Mouse (Mus musculus): ENCODE results near the gene Cacna1d. TPM values are rescaled to one million over a fixed set of nuclear protein-coding genes. Genes with fewer than 3 reads are reported as not detected.

Cacna1d gene
- polyA plus RNA-seq, 1 experiment from 2014 or later, result 8.2 TPM

GRCm38 (mm10) chr14:30344948-30345865 is 146.0 kb downstream of the Cacna1d start:
- Histone ChIP-seq H3K4me3 (no peak overlapping the region), H3K9me3 (no peaks in the 10 kb centered on the region), H3K4me2 (replicated peaks) (no peak overlapping the region), H3K36me3 (no peaks in the 10 kb centered on the region), H3K27ac (replicated peaks) (no peak overlapping the region), H3K9ac (replicated peaks) (no peak overlapping the region), H3K27me3 (no peaks in the 10 kb centered on the region), H3K4me1 (0 out of 2 replicates have a peak, but pooled peaks cover 2% of the 10 kb centered on the region)
- ATAC-seq (replicated peaks), result no peak
- WGBS, result 63% methylated on average over 8 of the region's 8 CpGs

- WGBS, result 74% methylated on average over 7 of the region's 7 CpGs
- H3K4me3 ChIP-seq, result no peak overlapping the region
- no peak for ATAC-seq (replicated peaks)
- no peaks in the 10 kb centered on the region for H3K9me3 ChIP-seq
- no peak overlapping the region for H3K9ac ChIP-seq (replicated peaks)
- H3K27ac ChIP-seq (replicated peaks), result no peak overlapping the region
- H3K27me3 ChIP-seq, result no peaks in the 10 kb centered on the region
- H3K36me3 ChIP-seq, result no peaks in the 10 kb centered on the region
- 0 out of 2 replicates have a peak, but pooled peaks cover 2% of the 10 kb centered on the region for H3K4me1 ChIP-seq
- H3K4me2 ChIP-seq (replicated peaks), result no peak overlapping the region
Measured at GRCm38 (mm10) chr14:30343740-30344139, 147.5 kb downstream of the Cacna1d start.

DNA sequence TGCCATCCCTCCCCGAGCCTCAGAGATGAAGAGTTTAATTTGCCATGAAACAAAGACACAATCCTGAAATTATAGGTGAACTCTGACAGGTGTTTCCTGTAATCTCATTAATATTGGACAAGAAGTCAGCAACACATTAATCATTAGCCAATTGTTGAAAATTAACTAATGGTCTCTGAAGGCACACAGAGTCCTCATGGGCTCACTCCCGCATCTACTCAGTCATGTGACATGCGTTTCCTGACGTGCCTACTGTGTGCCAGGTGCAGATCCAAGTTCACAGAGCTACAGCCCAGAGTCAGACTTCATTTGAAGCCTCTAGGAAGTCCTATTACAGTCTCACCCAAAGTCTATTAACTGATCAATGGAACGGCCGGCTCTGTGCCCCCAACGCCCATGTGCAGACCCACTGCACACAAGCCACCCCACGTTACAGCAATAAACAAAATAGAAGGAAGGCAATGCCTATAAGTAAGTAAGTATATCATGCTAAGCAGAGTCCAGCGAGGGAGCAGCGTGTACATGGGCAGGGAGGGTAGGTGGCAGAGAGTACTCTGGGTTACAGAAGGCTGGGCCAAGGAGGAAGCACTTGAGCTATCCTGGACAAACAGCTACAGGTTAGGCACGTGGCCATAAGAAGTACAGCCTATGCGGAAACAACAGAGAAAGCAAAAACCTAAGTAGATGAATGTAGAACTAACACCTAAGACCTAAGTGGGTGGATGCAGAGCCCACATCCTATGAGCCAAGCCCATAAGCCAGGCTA is 149.2 kb downstream of the Cacna1d start:
- Histone ChIP-seq H3K36me3 (no peaks in the 10 kb centered on the region), H3K4me2 (replicated peaks) (no peak overlapping the region), H3K9ac (replicated peaks) (no peak overlapping the region), H3K27me3 (no peaks in the 10 kb centered on the region), H3K9me3 (no peaks in the 10 kb centered on the region), H3K4me1 (no peaks in the 10 kb centered on the region), H3K4me3 (no peak overlapping the region), H3K27ac (replicated peaks) (no peak overlapping the region)
- no peak for ATAC-seq (replicated peaks)
- WGBS, result 87% methylated on average over 12 of the region's 12 CpGs

GRCm38 (mm10) chr14:30340140-30340539 is 151.1 kb downstream of the Cacna1d start:
- Histone ChIP-seq H3K36me3 (no peaks in the 10 kb centered on the region), H3K4me3 (no peak overlapping the region), H3K9me3 (no peaks in the 10 kb centered on the region), H3K27me3 (no peaks in the 10 kb centered on the region), H3K27ac (replicated peaks) (no peak overlapping the region), H3K9ac (replicated peaks) (no peak overlapping the region), H3K4me1 (no peaks in the 10 kb centered on the region), H3K4me2 (replicated peaks) (no peak overlapping the region)
- ATAC-seq (replicated peaks), result no peak
- 71% methylated on average over 3 of the region's 3 CpGs for WGBS

GRCm38 (mm10) chr14:30331856-30332255 is 159.4 kb downstream of the Cacna1d start:
- 81% methylated on average over 1 of the region's 1 CpGs for WGBS
- ATAC-seq (replicated peaks), result no peak
- Histone ChIP-seq H3K36me3 (no peaks in the 10 kb centered on the region), H3K4me2 (replicated peaks) (no peak overlapping the region), H3K27me3 (no peaks in the 10 kb centered on the region), H3K4me1 (no peaks in the 10 kb centered on the region), H3K9me3 (no peaks in the 10 kb centered on the region), H3K27ac (replicated peaks) (no peak overlapping the region), H3K4me3 (no peak overlapping the region), H3K9ac (replicated peaks) (no peak overlapping the region)

GRCm38 (mm10) chr14:30330416-30331181 is 160.7 kb downstream of the Cacna1d start:
- H3K27me3 ChIP-seq, result no peaks in the 10 kb centered on the region
- WGBS, result 81% methylated on average over 17 of the region's 17 CpGs

GRCm38 (mm10) chr14:30329109-30329508 is 162.1 kb downstream of the Cacna1d start:
- Histone ChIP-seq H3K4me1 (no peaks in the 10 kb centered on the region), H3K27me3 (no peaks in the 10 kb centered on the region), H3K9ac (replicated peaks) (no peak overlapping the region), H3K36me3 (no peaks in the 10 kb centered on the region), H3K27ac (replicated peaks) (no peak overlapping the region), H3K9me3 (no peaks in the 10 kb centered on the region), H3K4me2 (replicated peaks) (no peak overlapping the region), H3K4me3 (no peak overlapping the region)
- ATAC-seq (replicated peaks), result no peak
- 87% methylated on average over 11 of the region's 11 CpGs for WGBS

More at GRCm38 (mm10) chr14:30330416-30331181, 160.7 kb downstream of the Cacna1d start:
- no peaks in the 10 kb centered on the region for H3K9me3 ChIP-seq
- no peak overlapping the region for H3K4me3 ChIP-seq
- H3K36me3 ChIP-seq, result no peaks in the 10 kb centered on the region
- ATAC-seq (replicated peaks), result no peak
- no peaks in the 10 kb centered on the region for H3K4me1 ChIP-seq
- no peak overlapping the region for H3K4me2 ChIP-seq (replicated peaks)
- H3K27ac ChIP-seq (replicated peaks), result no peak overlapping the region
- no peak overlapping the region for H3K9ac ChIP-seq (replicated peaks)

DNA sequence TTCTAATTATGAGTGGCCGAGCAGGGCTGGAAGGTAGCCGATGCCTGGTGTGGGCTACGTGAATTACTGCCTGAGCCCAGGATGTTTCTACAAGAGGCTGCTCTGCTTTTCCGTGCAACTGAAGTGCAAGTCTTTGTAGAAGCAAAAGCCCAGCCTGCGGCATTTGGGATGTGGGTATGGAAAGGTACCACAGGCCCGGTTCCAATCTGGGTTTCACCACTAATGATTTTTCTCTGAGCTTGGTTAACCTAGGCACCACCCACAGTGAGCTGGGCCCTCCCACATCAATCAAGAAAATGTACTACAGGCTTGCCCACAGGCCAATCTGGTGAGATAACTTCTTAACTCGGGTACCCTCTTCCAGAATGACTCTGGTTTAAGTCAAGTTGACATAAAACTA is 163.8 kb downstream of the Cacna1d start:
- H3K4me1 ChIP-seq, result no peaks in the 10 kb centered on the region
- H3K27me3 ChIP-seq, result no peaks in the 10 kb centered on the region
- H3K9ac ChIP-seq (replicated peaks), result no peak overlapping the region
- WGBS, result 56% methylated on average over 7 of the region's 7 CpGs
- no peak overlapping the region for H3K4me3 ChIP-seq
- no peak overlapping the region for H3K27ac ChIP-seq (replicated peaks)
- H3K36me3 ChIP-seq, result no peaks in the 10 kb centered on the region
- H3K9me3 ChIP-seq, result no peaks in the 10 kb centered on the region
- no peak overlapping the region for H3K4me2 ChIP-seq (replicated peaks)
- ATAC-seq (replicated peaks), result no peak

DNA sequence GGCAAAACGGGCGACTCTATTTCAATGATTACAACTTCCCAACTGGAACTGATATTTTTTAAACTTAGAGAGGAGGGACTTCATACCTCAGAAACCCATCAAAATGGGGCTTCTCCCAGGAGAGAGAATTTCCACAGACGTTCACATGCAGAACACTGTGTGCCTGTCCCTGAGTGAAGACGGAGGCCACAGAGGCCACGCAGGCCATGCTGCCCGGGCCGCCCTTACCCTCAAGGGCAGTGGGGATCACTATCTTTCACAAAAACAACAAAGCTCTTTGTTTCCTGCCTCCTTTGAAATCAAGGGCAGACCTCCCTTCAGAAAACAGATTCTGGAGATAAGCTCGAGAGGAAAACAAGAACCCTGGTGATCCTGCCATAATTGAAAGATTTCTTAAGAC is 164.2 kb downstream of the Cacna1d start:
- Histone ChIP-seq H3K9me3 (no peaks in the 10 kb centered on the region), H3K4me2 (replicated peaks) (no peak overlapping the region), H3K4me1 (no peaks in the 10 kb centered on the region), H3K36me3 (no peaks in the 10 kb centered on the region), H3K27ac (replicated peaks) (no peak overlapping the region), H3K9ac (replicated peaks) (no peak overlapping the region), H3K4me3 (no peak overlapping the region), H3K27me3 (no peaks in the 10 kb centered on the region)
- WGBS, result 44% methylated on average over 8 of the region's 8 CpGs
- no peak for ATAC-seq (replicated peaks)

DNA sequence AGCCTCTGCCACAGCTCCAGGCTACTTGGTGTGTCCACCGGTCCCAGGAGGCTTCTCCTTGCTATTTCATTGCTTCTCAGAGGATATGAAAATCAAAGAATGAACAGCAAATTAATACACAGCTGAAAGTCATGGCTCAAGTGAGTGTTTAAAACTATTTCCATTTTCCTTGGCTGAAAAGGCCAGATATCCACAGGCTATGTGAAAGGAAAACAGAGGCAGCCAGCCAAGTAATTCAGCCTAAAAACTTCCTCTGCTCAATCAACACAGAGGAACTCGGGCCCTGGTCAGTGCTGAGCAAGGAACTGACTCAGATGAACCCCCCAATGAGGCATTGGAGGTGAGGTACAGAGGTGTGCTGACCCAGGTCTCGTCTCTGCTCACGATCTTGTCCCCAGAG is 165.0 kb downstream of the Cacna1d start:
- Histone ChIP-seq H3K27me3 (no peaks in the 10 kb centered on the region), H3K4me1 (no peaks in the 10 kb centered on the region), H3K4me3 (no peak overlapping the region), H3K36me3 (no peaks in the 10 kb centered on the region), H3K9me3 (no peaks in the 10 kb centered on the region), H3K9ac (replicated peaks) (no peak overlapping the region), H3K27ac (replicated peaks) (no peak overlapping the region), H3K4me2 (replicated peaks) (no peak overlapping the region)
- ATAC-seq (replicated peaks), result no peak
- WGBS, result 71% methylated on average over 4 of the region's 4 CpGs

DNA sequence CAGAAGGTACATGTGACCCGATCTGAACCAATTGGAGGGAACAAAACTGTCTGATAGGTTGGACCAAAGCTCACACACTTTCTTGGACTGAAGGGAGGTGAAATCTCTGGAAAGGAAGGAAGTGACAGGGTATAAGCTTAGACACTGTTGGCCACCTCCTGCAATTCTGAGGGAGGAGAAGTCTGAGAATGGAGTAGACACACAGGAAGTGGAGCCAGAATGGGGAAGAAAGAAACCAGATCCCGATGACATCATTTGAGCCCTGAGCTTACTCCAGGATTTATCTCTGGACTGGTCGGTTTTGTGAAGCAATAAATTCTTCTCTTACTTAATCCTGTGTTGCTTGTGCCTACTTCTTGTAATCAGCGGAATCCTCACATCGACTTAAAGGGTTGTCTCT is 166.3 kb downstream of the Cacna1d start:
- Histone ChIP-seq H3K36me3 (no peaks in the 10 kb centered on the region), H3K27ac (replicated peaks) (no peak overlapping the region), H3K9ac (replicated peaks) (no peak overlapping the region), H3K4me2 (replicated peaks) (no peak overlapping the region), H3K9me3 (no peaks in the 10 kb centered on the region), H3K27me3 (no peaks in the 10 kb centered on the region), H3K4me1 (no peaks in the 10 kb centered on the region), H3K4me3 (no peak overlapping the region)
- WGBS, result 94% methylated on average over 5 of the region's 5 CpGs
- no peak for ATAC-seq (replicated peaks)

All from forebrain, embryonic 15.5 days (tissue).